Mouse (Mus musculus): ENCODE measurements around the gene Bcor.

DNA sequence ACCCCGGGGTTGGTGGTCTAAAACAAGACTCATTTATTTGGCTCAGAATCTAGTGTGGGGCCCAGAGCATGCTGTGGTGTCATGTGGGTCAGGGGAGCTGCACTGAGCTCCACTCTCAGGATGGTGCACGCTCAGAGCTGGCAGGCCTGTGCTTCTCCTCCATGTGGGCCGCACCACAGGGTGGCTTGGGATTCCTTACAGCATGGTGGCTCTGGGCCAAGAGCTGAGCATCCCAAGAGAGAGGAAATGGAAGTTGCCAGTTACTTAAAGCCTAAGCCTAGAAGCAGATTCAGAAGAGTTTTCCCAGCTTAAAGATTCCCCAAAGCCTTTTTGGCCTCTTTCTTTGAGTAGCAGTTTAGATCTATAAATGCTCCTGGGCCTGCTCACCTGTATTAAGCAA is 151.1 kb downstream of the Bcor start:
- TF ChIP-seq EP300 (IDR thresholded peaks at IDR 0.05; ENCODE audit: low read depth) (no peak), CTCF (IDR thresholded peaks at IDR 0.05; ENCODE audit: low read depth) (no peak)

Data from liver, postnatal 0 days (tissue).